Mouse (Mus musculus): ENCODE results near the gene Med29.

Med29 gene

DNA sequence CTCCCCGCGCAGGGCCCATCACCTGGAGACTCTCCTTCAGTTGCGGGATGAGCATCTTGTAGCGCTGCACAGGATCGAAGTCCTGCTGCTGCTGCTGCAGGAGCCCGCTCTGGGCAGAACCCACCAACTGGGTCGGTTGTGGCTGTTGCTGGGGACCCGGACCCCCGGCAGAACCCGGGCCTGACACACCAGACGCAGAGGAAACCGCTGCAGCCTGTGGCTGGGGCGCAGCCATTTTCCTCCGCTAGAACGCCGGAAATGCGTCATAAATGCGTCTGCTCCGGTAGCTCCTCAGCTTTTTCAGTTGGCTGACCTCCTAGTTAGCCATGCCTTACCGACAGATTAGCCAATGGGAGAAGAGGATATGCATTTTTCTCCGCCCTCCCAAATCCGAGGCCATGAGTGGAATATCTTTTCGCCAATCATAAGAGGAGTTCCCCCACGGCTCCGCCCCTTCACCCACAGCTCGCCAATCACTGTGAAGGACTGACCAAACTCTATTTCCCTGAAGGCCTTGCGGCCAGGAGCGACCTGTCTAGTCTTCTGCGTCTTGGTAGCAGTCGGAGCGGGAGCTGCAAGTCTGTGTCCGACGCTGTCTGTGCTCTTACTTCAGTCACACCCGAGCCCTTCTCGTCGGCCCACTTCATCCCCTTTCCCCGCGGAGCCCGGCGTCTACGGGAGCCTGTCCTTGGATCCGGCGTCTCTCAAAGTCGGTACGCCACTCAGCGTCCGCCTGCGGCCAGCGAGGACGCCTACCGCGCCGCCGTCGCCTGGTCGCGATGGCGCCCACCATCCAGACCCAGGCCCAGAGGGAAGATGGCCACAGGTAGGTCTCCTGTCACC, at the start of gene Med29, which contains the start of gene Paf1:
Gene Med29 (minus strand): TSS at position 280 of the 843 bp plus-strand sequence.
Gene Paf1 (plus strand): TSS at position 523 of the 843 bp plus-strand sequence.
- no peak for TF ChIP-seq GATA4 (IDR thresholded peaks at IDR 0.05; ENCODE audit: insufficient replicate concordance, low read length)

DNA sequence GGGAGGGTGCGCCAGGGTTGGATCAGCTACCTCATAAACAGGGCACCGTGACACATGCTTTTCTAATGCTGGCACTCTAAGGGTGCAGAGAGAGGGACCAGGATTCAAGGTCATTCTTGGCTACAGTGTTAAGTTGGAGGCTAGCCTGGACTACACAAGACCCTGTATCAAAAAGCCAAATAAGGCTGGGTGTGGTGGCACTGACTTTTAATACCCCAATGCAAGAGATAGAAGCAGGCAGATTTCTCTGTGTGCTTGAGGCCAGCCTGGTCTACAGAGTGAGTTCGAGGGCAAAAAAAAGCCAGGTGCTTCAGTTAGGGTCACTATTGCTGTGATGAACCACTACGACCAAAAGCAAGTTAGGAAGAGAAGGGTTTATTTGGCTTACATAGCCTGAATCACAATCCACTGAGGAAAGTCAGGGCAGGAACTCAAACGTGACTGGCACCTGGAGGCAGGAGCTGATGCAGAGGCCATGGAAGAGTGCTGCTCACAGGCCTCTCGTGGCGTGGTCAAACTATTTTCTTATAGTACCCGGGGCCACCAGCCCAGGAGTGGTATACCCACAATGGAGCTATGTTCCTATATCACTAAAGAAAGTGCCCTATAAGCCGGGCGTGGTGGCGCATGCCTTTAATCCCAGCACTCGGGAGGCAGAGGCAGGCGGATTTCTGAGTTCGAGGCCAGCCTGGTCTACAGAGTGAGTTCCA, 49.4 kb upstream of the Med29 start:
- TF ChIP-seq GATA4 (IDR thresholded peaks at IDR 0.05; ENCODE audit: insufficient replicate concordance, low read length) = no peak

DNA sequence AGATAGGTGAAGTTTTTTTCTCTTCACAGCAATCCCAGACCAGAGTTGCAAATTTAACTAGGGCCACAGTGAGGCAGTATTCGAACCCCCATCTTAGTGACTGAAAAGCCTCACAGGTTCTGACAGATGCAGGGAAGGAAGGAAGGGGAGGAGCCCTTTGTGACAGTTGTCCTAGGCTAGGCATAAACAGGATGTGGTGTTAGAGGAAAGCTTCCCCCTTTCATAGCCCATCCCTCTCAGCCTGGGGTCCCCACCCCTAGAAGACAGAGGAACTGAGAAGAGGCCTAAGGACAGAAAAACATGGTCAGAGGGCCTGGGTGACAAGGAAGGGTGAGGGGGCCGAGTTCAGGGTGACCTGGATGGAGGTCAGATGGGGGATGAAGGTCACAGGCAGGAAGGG, 48.2 kb upstream of the Med29 start:
- no peak for TF ChIP-seq GATA4 (IDR thresholded peaks at IDR 0.05; ENCODE audit: insufficient replicate concordance, low read length)

DNA sequence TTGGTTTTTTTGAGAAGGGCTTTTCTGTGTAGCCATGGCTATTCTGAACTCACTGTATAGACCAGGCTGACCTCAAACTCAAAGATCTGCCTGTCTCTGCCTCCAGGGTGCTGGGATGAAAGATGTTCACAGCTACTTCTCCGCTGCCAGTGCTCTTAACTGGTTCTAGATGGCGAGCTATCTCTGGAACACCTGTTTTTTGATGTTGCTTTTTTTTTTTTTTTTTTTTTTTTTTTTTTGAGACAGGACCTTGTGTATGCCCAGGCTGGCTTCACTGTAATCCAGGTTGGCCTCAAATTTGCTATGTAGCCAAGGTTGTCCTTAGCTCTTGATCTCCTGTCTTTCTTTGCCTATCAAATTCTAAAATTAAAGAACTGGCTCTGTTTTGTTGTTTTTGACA, 46.3 kb upstream of the Med29 start:
- no peak for TF ChIP-seq GATA4 (IDR thresholded peaks at IDR 0.05; ENCODE audit: insufficient replicate concordance, low read length)

DNA sequence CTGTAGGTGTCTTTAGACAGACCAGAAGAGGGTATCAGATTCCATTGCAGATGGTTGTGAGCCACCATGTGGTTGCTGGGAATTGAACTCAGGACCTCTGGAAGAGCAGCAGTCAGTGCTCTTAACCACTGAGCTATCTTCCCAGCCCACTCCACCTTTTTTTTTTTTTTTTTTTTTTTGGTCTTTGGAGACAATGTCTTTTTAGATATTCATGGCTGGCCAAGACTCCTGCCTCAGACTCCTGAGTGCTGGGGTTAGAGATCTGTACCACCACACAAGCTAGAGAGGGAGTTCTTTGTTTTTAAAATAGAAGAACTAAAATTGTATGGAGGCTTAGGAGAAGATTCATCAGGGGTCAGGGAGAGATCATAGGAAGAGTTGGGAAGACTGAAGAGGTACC, 45.5 kb upstream of the Med29 start:
- no peak for TF ChIP-seq GATA4 (IDR thresholded peaks at IDR 0.05; ENCODE audit: insufficient replicate concordance, low read length)

DNA sequence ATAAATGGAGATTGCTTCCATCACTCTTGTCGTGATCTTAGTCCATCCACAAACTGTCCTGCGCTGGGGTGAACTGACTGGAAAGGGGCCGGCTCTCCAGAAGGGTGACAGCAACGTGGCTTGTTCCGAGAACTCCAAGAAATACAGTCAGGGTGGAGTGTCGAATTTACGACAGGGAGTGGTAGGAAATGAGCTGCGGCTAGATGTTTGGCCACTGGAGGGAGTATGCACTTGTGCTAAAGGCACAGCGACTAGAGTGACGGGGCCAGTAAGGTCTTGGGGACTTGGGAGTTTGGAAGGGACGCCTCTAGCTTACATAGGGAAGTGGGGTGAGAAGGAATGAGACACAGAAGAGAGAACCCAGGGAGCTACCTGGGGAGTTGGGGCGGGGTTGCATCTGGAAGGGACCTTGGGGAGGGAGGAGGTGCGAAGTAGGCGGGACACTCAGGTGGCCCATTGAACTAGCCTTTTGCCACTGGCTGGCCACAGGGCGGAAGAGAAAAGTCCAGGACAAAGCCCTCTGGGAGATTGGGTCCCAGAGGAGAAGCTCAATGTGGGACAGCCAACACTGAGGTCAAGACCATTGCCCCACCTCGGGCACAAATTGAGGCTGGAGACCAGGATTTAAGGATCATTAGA, 44.5 kb upstream of the Med29 start, which contains the start of gene Gmfg:
Gene Gmfg (plus strand): TSS at position 516 of the 639 bp plus-strand sequence.
- TF ChIP-seq GATA4 (IDR thresholded peaks at IDR 0.05; ENCODE audit: insufficient replicate concordance, low read length) = no peak

DNA sequence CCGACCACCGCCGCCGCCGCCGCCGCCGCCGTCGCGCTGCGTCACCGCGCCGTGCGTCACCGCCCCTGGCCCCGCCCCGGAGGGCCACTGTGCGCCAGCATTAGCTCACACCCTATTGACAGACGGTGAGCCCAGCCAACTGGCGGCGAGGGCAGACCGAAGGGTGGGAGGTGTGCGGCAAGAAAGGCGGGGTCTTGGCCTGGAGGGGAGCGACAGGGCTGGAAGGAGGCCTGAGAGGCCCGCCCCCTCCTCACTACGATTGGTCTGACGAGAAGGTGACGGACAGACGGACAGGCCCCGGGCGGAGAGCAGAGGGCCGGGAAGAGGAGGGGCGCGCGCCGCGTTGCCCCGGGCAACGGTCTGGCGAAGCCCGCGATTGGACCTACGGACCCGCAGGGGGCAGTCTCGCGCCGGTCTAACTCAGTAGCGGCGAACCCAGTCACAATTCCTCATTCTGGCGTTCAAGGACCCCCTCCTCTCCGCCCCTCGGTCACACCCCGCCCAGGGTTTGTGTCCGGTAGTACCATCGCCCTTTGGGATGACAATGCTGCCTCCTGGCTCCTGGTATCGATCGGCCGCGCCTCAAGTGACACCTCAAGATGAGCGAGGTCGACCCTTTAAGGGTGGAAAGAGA, 43.9 kb upstream of the Med29 start:
- no peak for TF ChIP-seq GATA4 (IDR thresholded peaks at IDR 0.05; ENCODE audit: insufficient replicate concordance, low read length)

DNA sequence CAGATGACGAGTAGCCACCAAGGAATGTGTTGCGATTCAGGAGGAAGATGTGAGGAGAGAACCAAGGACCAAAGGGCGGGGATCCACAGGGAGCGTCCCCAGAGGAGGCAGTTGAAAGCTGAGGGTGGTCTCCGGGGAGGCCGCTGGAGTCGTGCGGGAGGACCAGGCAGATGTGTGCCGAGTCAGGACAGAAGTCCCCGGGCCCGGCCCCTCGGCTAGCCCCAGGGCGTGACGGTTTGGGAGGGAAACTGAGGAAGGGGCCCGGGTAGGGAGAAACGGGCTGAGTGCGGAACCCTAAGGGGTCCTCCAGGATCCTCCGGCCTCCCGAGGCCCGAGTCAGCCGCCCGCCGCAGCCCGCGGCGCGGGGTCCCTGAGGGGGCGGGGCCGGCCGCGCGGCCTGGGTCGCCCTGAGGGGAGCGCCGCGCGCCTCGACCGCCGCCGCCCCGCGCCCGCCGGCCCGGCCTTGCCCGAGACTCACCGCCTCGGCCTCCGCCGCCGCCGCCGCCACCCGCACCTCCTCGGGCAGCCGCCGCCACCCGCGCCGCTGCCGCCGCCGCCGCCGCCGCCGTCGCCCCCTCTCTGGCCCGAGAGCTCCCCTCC, 43.3 kb upstream of the Med29 start:
- TF ChIP-seq GATA4 (IDR thresholded peaks at IDR 0.05; ENCODE audit: insufficient replicate concordance, low read length) = no peak

DNA sequence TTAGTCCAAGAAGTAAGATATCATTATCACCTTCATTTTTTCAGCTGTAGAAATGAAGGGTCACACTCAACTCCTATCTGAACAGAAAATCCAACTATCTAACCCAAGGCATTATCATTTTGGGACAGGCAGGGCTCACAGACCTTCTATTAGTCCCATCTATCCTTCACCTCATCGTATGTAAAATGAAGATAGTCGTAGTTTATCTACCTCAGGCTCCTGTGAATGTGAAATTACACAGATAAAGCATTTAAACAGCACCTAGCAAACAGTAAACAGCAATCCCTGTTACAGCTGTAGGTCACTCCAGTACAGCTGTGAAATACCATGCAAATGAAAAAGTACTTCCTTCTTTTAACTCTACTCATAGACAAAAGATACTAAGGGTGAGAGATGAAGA, 39.7 kb upstream of the Med29 start:
- TF ChIP-seq GATA4 (IDR thresholded peaks at IDR 0.05; ENCODE audit: insufficient replicate concordance, low read length) = no peak

DNA sequence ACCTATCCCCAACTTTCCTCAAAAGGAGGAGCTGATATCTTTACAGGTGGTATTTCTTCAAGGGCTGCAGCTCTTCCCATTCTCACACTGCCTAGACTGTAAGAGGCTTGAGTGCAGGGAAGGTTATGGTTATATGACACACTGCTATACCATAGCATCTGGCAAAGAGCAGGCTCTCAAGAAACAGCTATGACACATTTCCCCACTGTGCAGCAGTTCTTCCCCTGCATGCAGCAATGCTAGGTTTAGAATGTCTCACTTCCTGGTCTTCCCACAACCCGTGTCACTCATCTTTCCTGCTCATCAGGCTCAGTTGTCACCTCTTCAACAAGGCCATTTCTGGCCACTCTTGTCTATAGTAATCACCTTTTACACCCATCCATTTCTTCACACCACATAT, 38.0 kb upstream of the Med29 start:
- no peak for TF ChIP-seq GATA4 (IDR thresholded peaks at IDR 0.05; ENCODE audit: insufficient replicate concordance, low read length)

DNA sequence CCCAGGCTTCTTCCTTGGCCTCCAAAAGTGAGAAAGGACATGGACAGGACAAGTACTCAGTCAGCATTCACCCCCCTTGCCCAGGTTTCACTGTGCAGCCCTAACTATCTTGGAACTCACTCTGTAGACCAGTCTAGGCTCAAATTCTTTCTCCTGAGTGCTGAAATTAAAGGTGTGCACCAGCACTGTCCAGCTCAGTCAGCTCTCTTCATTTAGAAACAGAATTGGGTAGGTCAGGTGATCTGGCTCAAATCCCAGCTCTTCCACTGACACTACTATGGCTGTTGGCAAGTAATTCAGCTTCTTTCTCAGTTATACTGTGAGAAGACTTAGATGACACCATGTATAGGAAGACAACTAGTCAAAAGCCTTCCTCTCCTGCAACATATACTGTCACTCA, 35.2 kb upstream of the Med29 start:
- no peak for TF ChIP-seq GATA4 (IDR thresholded peaks at IDR 0.05; ENCODE audit: insufficient replicate concordance, low read length)

DNA sequence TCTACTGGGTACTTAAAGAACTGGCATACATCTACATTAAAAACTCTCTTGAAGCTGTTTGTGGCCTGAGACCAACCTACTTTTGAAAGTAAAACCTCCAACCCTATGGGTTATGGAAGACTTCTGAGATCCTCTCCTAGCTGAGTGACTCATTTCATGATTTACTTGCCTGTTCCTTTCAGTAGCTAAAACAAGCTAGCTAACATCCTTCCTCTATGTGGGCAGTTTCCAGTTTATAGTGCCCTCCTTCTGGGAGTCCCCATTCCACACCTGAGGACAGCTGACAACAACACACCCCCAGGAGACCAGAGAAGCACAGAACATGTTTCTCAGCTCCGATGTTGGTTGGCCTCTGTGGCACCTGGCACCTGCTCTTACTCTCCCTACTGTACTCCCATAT, 30.5 kb upstream of the Med29 start:
- no peak for TF ChIP-seq GATA4 (IDR thresholded peaks at IDR 0.05; ENCODE audit: insufficient replicate concordance, low read length)

DNA sequence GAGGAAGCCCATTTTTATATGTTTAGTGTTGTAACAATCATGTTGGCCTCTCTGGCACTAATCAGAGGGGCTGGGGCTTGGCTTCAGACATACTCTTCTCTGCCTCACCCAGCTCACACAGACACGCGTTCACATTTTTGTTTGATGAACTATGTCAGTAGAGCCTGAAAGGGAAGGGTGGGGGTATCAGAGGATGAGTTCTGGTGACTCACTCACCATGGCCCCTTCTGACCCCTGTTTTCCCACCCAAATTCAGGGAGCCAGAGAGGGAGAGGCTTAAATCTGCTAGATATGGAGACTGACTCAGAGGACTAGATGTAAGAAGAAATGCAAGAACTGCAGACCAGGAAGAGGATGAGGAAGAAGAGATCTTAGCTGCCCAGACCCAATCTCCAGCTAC, 26.9 kb upstream of the Med29 start:
- no peak for TF ChIP-seq GATA4 (IDR thresholded peaks at IDR 0.05; ENCODE audit: insufficient replicate concordance, low read length)

DNA sequence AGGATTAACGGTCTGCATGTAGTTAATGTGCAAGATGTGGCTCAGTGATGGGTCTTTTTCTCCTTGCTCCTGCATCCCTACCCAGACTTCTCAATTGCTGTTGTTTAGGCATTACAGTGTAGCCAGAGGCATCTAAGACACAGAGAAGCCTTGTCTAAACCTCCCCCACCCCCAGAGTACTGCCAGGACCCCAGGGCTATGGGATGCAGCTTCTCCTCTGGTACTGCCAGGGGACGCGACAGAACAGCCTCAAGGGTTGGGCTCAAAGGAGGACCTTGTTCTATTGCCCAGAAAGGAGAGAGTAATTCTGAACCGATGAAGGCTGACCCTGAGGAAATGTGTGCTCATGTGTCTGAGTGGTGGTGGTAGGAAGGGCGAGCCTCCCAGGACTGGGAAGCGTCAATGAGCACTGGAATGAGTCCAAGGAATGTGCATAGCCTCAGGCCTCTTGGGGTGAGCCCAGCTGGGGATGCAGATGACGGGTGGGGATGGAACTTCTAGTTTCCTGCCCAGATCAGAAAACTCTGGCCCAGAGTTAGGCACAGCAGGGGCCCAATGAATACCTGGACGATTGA, 25.7 kb upstream of the Med29 start:
- TF ChIP-seq GATA4 (IDR thresholded peaks at IDR 0.05; ENCODE audit: insufficient replicate concordance, low read length) = no peak

DNA sequence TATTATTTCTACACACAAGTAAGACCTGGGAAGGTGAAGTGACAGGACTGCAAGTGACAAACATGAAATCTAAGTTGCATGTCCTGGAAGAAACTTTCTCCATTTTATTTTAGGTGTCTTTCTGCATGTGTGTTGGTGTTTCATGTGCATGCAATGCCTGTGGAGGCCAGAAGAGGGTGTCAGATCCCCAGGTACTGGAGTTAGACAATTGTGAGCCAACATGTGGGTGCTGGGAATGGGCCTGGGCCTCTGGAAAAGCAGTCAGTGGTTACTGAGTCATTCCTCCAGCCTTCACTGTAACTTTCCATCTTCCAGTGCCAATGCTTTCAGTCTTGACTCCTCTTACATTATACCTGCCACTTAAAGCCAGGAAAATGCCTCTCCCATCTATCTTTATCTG, 24.9 kb upstream of the Med29 start:
- no peak for TF ChIP-seq GATA4 (IDR thresholded peaks at IDR 0.05; ENCODE audit: insufficient replicate concordance, low read length)

All from liver, adult (tissue).